Mouse (Mus musculus) bone marrow, adult 2 months (tissue): Measurements from ENCODE around the gene Zfp827.

Experiments
- CTCF ChIP-seq: fragments of 200-500 bp; IDR thresholded peaks from 2 replicates; pipeline ENCODE4 v1.5.1; 2011; ENCODE audit warnings: low read length, control low read depth; ENCODE audit not compliant: control insufficient read depth, insufficient read depth
- POLR2A ChIP-seq: fragments of 200-500 bp; IDR thresholded peaks from 2 replicates; pipeline ENCODE4 v1.6.1; 2011; ENCODE audit warnings: low read depth, mild to moderate bottlenecking, control low read depth, low read length, borderline replicate concordance; ENCODE audit not compliant: control insufficient read depth

GRCm38 (mm10) chr8:79073311-79073710 is 45.1 kb downstream of the Zfp827 start:
- no peak for TF ChIP-seq CTCF
- TF ChIP-seq POLR2A = no peak
